Mouse (Mus musculus) intestine, embryonic 14.5 days (tissue): ENCODE measurements around the gene Gse1. TPM values are rescaled to one million over a fixed set of nuclear protein-coding genes. Genes with fewer than 3 reads are reported as not detected.

Source experiments
- ATAC-seq: fragments of 200-750 bp; cut with Nextera tagmentation; replicated peaks from 2 replicates; pipeline ENCODE4 v1.8.0; 2017; ENCODE audit warnings: low read depth, moderate number of reproducible peaks, moderate TSS enrichment, moderate library complexity; ENCODE audit not compliant: low FRiP score, low TSS enrichment
- DNase-seq: peaks from one replicate; pipeline ENCODE4 v3.0.0-alpha.2; 2018; ENCODE audit warnings: low spot score
- H3K27ac ChIP-seq: fragments of 300-500 bp; sonication (generic); 2 replicates; pipeline ENCODE4 v1.5.1; 2014; ENCODE audit warnings: low read depth, mild to moderate bottlenecking, control low read depth
- H3K27me3 ChIP-seq: fragments of 300-500 bp; sonication (generic); replicated peaks from 2 replicates; pipeline ENCODE4 v1.6.1; 2014; ENCODE audit warnings: low read length, control low read depth; ENCODE audit not compliant: control insufficient read depth, insufficient read depth
- H3K36me3 ChIP-seq: fragments of 300-500 bp; sonication (generic); 2 replicates; pipeline ENCODE4 v1.6.1; 2014; ENCODE audit warnings: low read length, control low read depth; ENCODE audit not compliant: control insufficient read depth, insufficient read depth
- H3K4me1 ChIP-seq: fragments of 300-500 bp; sonication (generic); replicated peaks from 2 replicates; pipeline ENCODE4 v1.6.1; 2014; ENCODE audit warnings: low read length, control low read depth, mixed read lengths; ENCODE audit not compliant: control insufficient read depth, insufficient read depth
- H3K4me2 ChIP-seq: fragments of 300-500 bp; sonication (generic); 2 replicates; pipeline ENCODE4 v1.6.1; 2014; ENCODE audit warnings: low read length
- H3K4me3 ChIP-seq: fragments of 300-500 bp; sonication (generic); 2 replicates; pipeline ENCODE4 v1.5.1; 2014; ENCODE audit warnings: low read depth, low read length, control low read depth, mixed read lengths
- H3K9ac ChIP-seq: fragments of 300-500 bp; sonication (generic); 2 replicates; pipeline ENCODE4 v1.6.1; 2014; ENCODE audit warnings: mild to moderate bottlenecking, low read length
- H3K9me3 ChIP-seq: fragments of 300-500 bp; sonication (generic); 2 replicates; pipeline ENCODE4 v1.6.1; 2016; ENCODE audit warnings: low read length, control low read depth; ENCODE audit not compliant: control insufficient read depth
- WGBS: fragments of 180-500 bp; shearing (Covaris S2); extraction: QIAGEN DNeasy Blood & Tissue Kit; methylation state at CpG from one replicate; pipeline ENCODE4 v1.1.7; 2014; 5-methylcytosine and 5-hydroxymethylcytosine counted together
- polyA plus RNA-seq: library from polyadenylated mRNA; unstranded; fragments of >200 nt; fragmentation: Nextera tagmentation; extraction: Ambion mirVana; gene quantifications from 2 replicates; pipeline ENCODE4 v1.2.1, GENCODE M21; 2014

The Gse1 gene
- polyA plus RNA-seq, 1 experiment from 2014 or later = 13.3 TPM

- Histone ChIP-seq H3K27ac (peak overlapping the region; percentile 95), H3K9me3 (no peaks in the 10 kb centered on the region), H3K4me1 (peaks cover 84% of the 10 kb centered on the region), H3K36me3 (no peaks in the 10 kb centered on the region), H3K4me3 (no peak overlapping the region), H3K27me3 (no peaks in the 10 kb centered on the region), H3K9ac (no peak overlapping the region), H3K4me2 (peak overlapping the region; percentile 32)
- ATAC-seq = no peak
- no peak for DNase-seq
- 26% methylated on average over 13 of the region's 13 CpGs for WGBS
Measured at GRCm38 (mm10) chr8:120264388-120264943, 36.2 kb downstream of the Gse1 start.

GRCm38 (mm10) chr8:120264944-120265453 is 36.7 kb downstream of the Gse1 start:
- 3% methylated on average over 16 of the region's 16 CpGs for WGBS
- peak overlapping the region; percentile 95 for H3K27ac ChIP-seq
- no peaks in the 10 kb centered on the region for H3K36me3 ChIP-seq
- peak; percentile 81 for ATAC-seq
- no peaks in the 10 kb centered on the region for H3K27me3 ChIP-seq
- peak overlapping the region; percentile 32 for H3K4me2 ChIP-seq
- peaks cover 85% of the 10 kb centered on the region for H3K4me1 ChIP-seq
- no peak overlapping the region for H3K9ac ChIP-seq
- no peak overlapping the region for H3K4me3 ChIP-seq
- DNase-seq = peak; percentile 83
- no peaks in the 10 kb centered on the region for H3K9me3 ChIP-seq

GRCm38 (mm10) chr8:120265471-120265870 is 37.2 kb downstream of the Gse1 start:
- Histone ChIP-seq H3K4me1 (peaks cover 80% of the 10 kb centered on the region), H3K27ac (peak overlapping the region; percentile 95), H3K9me3 (no peaks in the 10 kb centered on the region), H3K4me3 (no peak overlapping the region), H3K4me2 (peak overlapping the region; percentile 32), H3K9ac (0 out of 2 replicates have a peak overlapping the region, but pooled peaks have one; percentile 18), H3K27me3 (no peaks in the 10 kb centered on the region), H3K36me3 (no peaks in the 10 kb centered on the region)
- DNase-seq (peak; percentile 80), ATAC-seq (peak; percentile 67)
- 4% methylated on average over 4 of the region's 4 CpGs for WGBS

GRCm38 (mm10) chr8:120268541-120268980 is 40.3 kb downstream of the Gse1 start:
- H3K4me2 ChIP-seq = no peak overlapping the region
- H3K9me3 ChIP-seq = no peaks in the 10 kb centered on the region
- H3K4me1 ChIP-seq = peaks cover 55% of the 10 kb centered on the region
- H3K27ac ChIP-seq = no peak overlapping the region; the same call in 1 of the 2 replicates
- DNase-seq = no peak
- no peak overlapping the region for H3K9ac ChIP-seq
- H3K27me3 ChIP-seq = no peaks in the 10 kb centered on the region
- no peaks in the 10 kb centered on the region for H3K36me3 ChIP-seq
- no peak for ATAC-seq
- 44% methylated on average over 19 of the region's 19 CpGs for WGBS
- no peak overlapping the region for H3K4me3 ChIP-seq

GRCm38 (mm10) chr8:120270449-120270848 is 42.2 kb downstream of the Gse1 start:
- no peak overlapping the region for H3K4me3 ChIP-seq
- H3K27me3 ChIP-seq = no peaks in the 10 kb centered on the region
- no peak for ATAC-seq
- H3K36me3 ChIP-seq = no peaks in the 10 kb centered on the region
- 84% methylated on average over 13 of the region's 13 CpGs for WGBS
- DNase-seq = no peak
- H3K4me2 ChIP-seq = no peak overlapping the region
- no peak overlapping the region for H3K9ac ChIP-seq
- H3K4me1 ChIP-seq = peaks cover 46% of the 10 kb centered on the region
- no peaks in the 10 kb centered on the region for H3K9me3 ChIP-seq
- no peak overlapping the region for H3K27ac ChIP-seq

GRCm38 (mm10) chr8:120273430-120273829 is 45.2 kb downstream of the Gse1 start:
- no peaks in the 10 kb centered on the region for H3K9me3 ChIP-seq
- no peak for ATAC-seq
- H3K4me1 ChIP-seq = peaks cover 48% of the 10 kb centered on the region
- H3K9ac ChIP-seq = no peak overlapping the region
- H3K4me3 ChIP-seq = no peak overlapping the region
- H3K27me3 ChIP-seq = no peaks in the 10 kb centered on the region
- no peak overlapping the region for H3K4me2 ChIP-seq
- no peaks in the 10 kb centered on the region for H3K36me3 ChIP-seq
- H3K27ac ChIP-seq = no peak overlapping the region
- no peak for DNase-seq
- 91% methylated on average over 4 of the region's 4 CpGs for WGBS

GRCm38 (mm10) chr8:120276051-120276890 is 48.0 kb downstream of the Gse1 start:
- Histone ChIP-seq H3K9ac (peak overlapping the region; percentile 42), H3K4me2 (peak overlapping the region; percentile 72), H3K27me3 (no peaks in the 10 kb centered on the region), H3K9me3 (no peaks in the 10 kb centered on the region), H3K27ac (peak overlapping the region; percentile 88), H3K36me3 (no peaks in the 10 kb centered on the region), H3K4me3 (peak overlapping the region; percentile 33), H3K4me1 (peaks cover 45% of the 10 kb centered on the region)
- WGBS = under 1% methylated on average over 49 of the region's 49 CpGs
- ATAC-seq (peak; percentile 88), DNase-seq (peak; percentile 92)

- Histone ChIP-seq H3K9me3 (no peaks in the 10 kb centered on the region), H3K4me2 (peak overlapping the region; percentile 72), H3K9ac (peak overlapping the region; percentile 42), H3K4me3 (peak overlapping the region; percentile 33), H3K27ac (peak overlapping the region; percentile 88), H3K36me3 (no peaks in the 10 kb centered on the region), H3K4me1 (peaks cover 48% of the 10 kb centered on the region), H3K27me3 (no peaks in the 10 kb centered on the region)
- ATAC-seq (peak; percentile 9), DNase-seq (peak; percentile 78)
- WGBS = 9% methylated on average over 16 of the region's 16 CpGs
Measured at GRCm38 (mm10) chr8:120276891-120277426, 48.7 kb downstream of the Gse1 start.
